Comparison of ENCODE assay signal across 8 mouse cellular contexts in genomic region chr8:123101735-123102685, GRCm38 (mm10). TPM values are rescaled to one million over a fixed set of nuclear protein-coding genes. Genes with fewer than 3 reads are reported as not detected.
A peak's percentile ranks its signal among the peaks of the same experiment; 100 is the strongest.
DNase-seq lines count a peak whose midpoint lies in the region; ATAC-seq and TF ChIP-seq lines count a peak whose summit lies in the region.

Rpl13 (plus strand) TSS chr8:123102350.

- 2% methylated on average over 56 of the region's 56 CpGs for WGBS in hindbrain, embryonic 10.5 days
- WGBS in lung, postnatal 0 days: under 1% methylated on average over 50 of the region's 56 CpGs

- no peaks in the 10 kb centered on the region for H3K27me3 ChIP-seq in hindbrain, embryonic 10.5 days (ENCODE audit: insufficient read depth, poor library complexity, severe bottlenecking)
- no peaks in the 10 kb centered on the region for H3K27me3 ChIP-seq in lung, postnatal 0 days (replicated peaks; ENCODE audit: insufficient read depth, low read length)

- no peak for TF ChIP-seq CTCF in lung, postnatal 0 days (IDR thresholded peaks at IDR 0.05)

- H3K27ac ChIP-seq in hindbrain, embryonic 10.5 days: peak within 1 kb of the TSS; percentile 99
- peak within 1 kb of the TSS; percentile 90 for H3K27ac ChIP-seq in lung, postnatal 0 days (ENCODE audit: low read length)

- peaks cover 48% of the 10 kb centered on the region for H3K36me3 ChIP-seq in hindbrain, embryonic 10.5 days
- peaks cover 13% of the 10 kb centered on the region; the same call in 1 of the 2 replicates for H3K36me3 ChIP-seq in lung, postnatal 0 days (ENCODE audit: insufficient read depth, low read length)

- H3K9me3 ChIP-seq in hindbrain, embryonic 10.5 days: no peaks in the 10 kb centered on the region
- no peaks in the 10 kb centered on the region for H3K9me3 ChIP-seq in lung, postnatal 0 days (ENCODE audit: low read length)

- H3K9ac ChIP-seq in lung, postnatal 0 days (replicated peaks; ENCODE audit: low read depth): peak within 1 kb of the TSS; percentile 92

- H3K4me1 ChIP-seq in hindbrain, embryonic 10.5 days (replicated peaks): peaks cover 24% of the 10 kb centered on the region
- peaks cover 4% of the 10 kb centered on the region; the same call in 1 of the 2 replicates for H3K4me1 ChIP-seq in lung, postnatal 0 days (ENCODE audit: insufficient read depth, low read depth, low read length)

- peak; percentile 93 for ATAC-seq in frontal cortex, adult (ENCODE audit: low TSS enrichment)
- peak; percentile 98 for ATAC-seq in lung, postnatal 0 days

- H3K4me2 ChIP-seq in lung, postnatal 0 days (replicated peaks; ENCODE audit: low read depth, low read length): peak within 1 kb of the TSS; percentile 72

- TF ChIP-seq EP300 in lung, postnatal 0 days (IDR thresholded peaks at IDR 0.05): no peak; the same call in 1 of the 2 replicates

- peak within 1 kb of the TSS; percentile 83 for H3K4me3 ChIP-seq in hindbrain, embryonic 10.5 days
- H3K4me3 ChIP-seq in lung, postnatal 0 days (ENCODE audit: low read depth, low read length): peak within 1 kb of the TSS; percentile 80

- DNase-seq in MN1 (ENCODE audit: low spot score): peak; percentile 94
- DNase-seq in cerebellum, adult 9-10 months: peak; percentile 97
- DNase-seq in hindbrain, embryonic 10.5 days (ENCODE audit: low spot score): peak; percentile 98
- peak; percentile 95 for DNase-seq in layer of hippocampus, adult 9-11 months
- peak; percentile 99 for DNase-seq in lung, postnatal 0 days (ENCODE audit: low spot score)
- DNase-seq in ovary, postnatal 14 days (ENCODE audit: low spot score): peak; percentile 98
- peak; percentile 96 for DNase-seq in thymus, postnatal 14 days

RNA-seq across cellular contexts. Expression of gene Rpl13, which starts in this region (rescaled TPM):
- polyA plus RNA-seq in hindbrain, embryonic 10.5 days (2016; fragmentation: Nextera tagmentation; extraction: Ambion mirVana): 1,248 and 1,330 TPM in 2 replicates
- polyA plus RNA-seq in lung, postnatal 0 days (2015; fragmentation: Nextera tagmentation; extraction: Ambion mirVana): 1,019 and 1,086 TPM in 2 replicates

Comparison
In these comparisons a context has a peak if more than half of its experiments do, and no peak if none do; other contexts are left out.
1. Peak in every context shown above with its lines: DNase-seq, ATAC-seq, H3K4me3 ChIP-seq and H3K27ac ChIP-seq.